Comparison of ENCODE assay signal across 8 mouse cellular contexts in genomic region chr2:120566886-120567797, GRCm38 (mm10). TPM values are rescaled to one million over a fixed set of nuclear protein-coding genes. Genes with fewer than 3 reads are reported as not detected.
A peak's percentile ranks its signal among the peaks of the same experiment; 100 is the strongest.
DNase-seq lines count a peak whose midpoint lies in the region; ATAC-seq and TF ChIP-seq lines count a peak whose summit lies in the region.

Gene Snap23 (plus strand): TSS chr2:120567671.

- no peaks in the 10 kb centered on the region for H3K9me3 ChIP-seq in embryonic facial prominence, embryonic 15.5 days (replicated peaks)
- H3K9me3 ChIP-seq in limb, embryonic 14.5 days (ENCODE audit: control insufficient read depth, low read length), result no peaks in the 10 kb centered on the region
- H3K9me3 ChIP-seq in midbrain, postnatal 0 days (ENCODE audit: low read length), result no peaks in the 10 kb centered on the region

- peak within 1 kb of the TSS; percentile 58 for H3K4me2 ChIP-seq in embryonic facial prominence, embryonic 15.5 days (replicated peaks)
- peak within 1 kb of the TSS; percentile 73 for H3K4me2 ChIP-seq in limb, embryonic 14.5 days (replicated peaks; ENCODE audit: low read depth, low read length, severe bottlenecking)
- peak within 1 kb of the TSS; percentile 75 for H3K4me2 ChIP-seq in midbrain, postnatal 0 days (ENCODE audit: low read depth, low read length, poor library complexity, severe bottlenecking)

- H3K4me1 ChIP-seq in bone marrow, adult 2 months (ENCODE audit: control insufficient read depth, insufficient read depth, low read length), result peaks cover 2% of the 10 kb centered on the region; the same call in 1 of the 2 replicates
- peaks cover 12% of the 10 kb centered on the region; the same call in 1 of the 2 replicates for H3K4me1 ChIP-seq in embryonic facial prominence, embryonic 15.5 days
- peaks cover 15% of the 10 kb centered on the region for H3K4me1 ChIP-seq in limb, embryonic 14.5 days (ENCODE audit: control insufficient read depth, insufficient read depth, low read length)
- peaks cover 5% of the 10 kb centered on the region; the same call in 1 of the 2 replicates for H3K4me1 ChIP-seq in midbrain, postnatal 0 days (ENCODE audit: insufficient read depth, low read length)

- no peak for TF ChIP-seq CTCF in bone marrow, adult 2 months (IDR thresholded peaks at IDR 0.05; ENCODE audit: control insufficient read depth, insufficient read depth, low read length)
- TF ChIP-seq CTCF in midbrain, postnatal 0 days (IDR thresholded peaks at IDR 0.05), result no peak

- 2% methylated on average over 42 of the region's 42 CpGs for WGBS in bone marrow, adult 2 months
- WGBS in embryonic facial prominence, embryonic 15.5 days, result 1% methylated on average over 42 of the region's 42 CpGs
- WGBS in limb, embryonic 14.5 days, result under 1% methylated on average over 42 of the region's 42 CpGs
- 2% methylated on average over 42 of the region's 42 CpGs for WGBS in midbrain, postnatal 0 days

- no peaks in the 10 kb centered on the region for H3K27me3 ChIP-seq in embryonic facial prominence, embryonic 15.5 days
- H3K27me3 ChIP-seq in limb, embryonic 14.5 days (ENCODE audit: control insufficient read depth, insufficient read depth, low read length), result no peaks in the 10 kb centered on the region
- no peaks in the 10 kb centered on the region for H3K27me3 ChIP-seq in midbrain, postnatal 0 days (ENCODE audit: insufficient read depth, low read length)

- H3K36me3 ChIP-seq in embryonic facial prominence, embryonic 15.5 days, result 0 out of 2 replicates have a peak, but pooled peaks cover 7% of the 10 kb centered on the region
- peaks cover 9% of the 10 kb centered on the region; the same call in 1 of the 2 replicates for H3K36me3 ChIP-seq in limb, embryonic 14.5 days (ENCODE audit: control insufficient read depth, insufficient read depth, low read length)
- H3K36me3 ChIP-seq in midbrain, postnatal 0 days (ENCODE audit: insufficient read depth, low read length), result no peaks in the 10 kb centered on the region

- peak; percentile 94 for ATAC-seq in embryonic facial prominence, embryonic 15.5 days (ENCODE audit: insufficient number of reproducible peaks, low FRiP score, low TSS enrichment, low read depth)
- ATAC-seq in limb, embryonic 14.5 days (ENCODE audit: low FRiP score, low read depth), result peak; percentile 93
- peak; percentile 90 for ATAC-seq in midbrain, postnatal 0 days (ENCODE audit: low FRiP score)

- peak within 1 kb of the TSS; percentile 95 for H3K27ac ChIP-seq in bone marrow, adult 2 months (ENCODE audit: control insufficient read depth, insufficient read depth, low read depth, low read length, poor library complexity)
- peak within 1 kb of the TSS; percentile 94 for H3K27ac ChIP-seq in embryonic facial prominence, embryonic 15.5 days (replicated peaks)
- H3K27ac ChIP-seq in limb, embryonic 14.5 days (replicated peaks; ENCODE audit: low read depth, low read length), result peak within 1 kb of the TSS; percentile 86
- H3K27ac ChIP-seq in midbrain, postnatal 0 days (ENCODE audit: low read depth, low read length), result peak within 1 kb of the TSS; percentile 59

- TF ChIP-seq POLR2A in bone marrow, adult 2 months (IDR thresholded peaks at IDR 0.05; ENCODE audit: borderline replicate concordance, control insufficient read depth, low read depth, low read length), result peak; percentile 67; the same call in 1 of the 2 replicates
- TF ChIP-seq POLR2A in limb, embryonic 14.5 days (IDR thresholded peaks at IDR 0.05; ENCODE audit: borderline replicate concordance, extremely low read depth, insufficient read depth, insufficient read length), result peak; percentile 78; the same call in 1 of the 2 replicates

- peak; percentile 94 for DNase-seq in 416B (ENCODE audit: low read depth)
- peak; percentile 96 for DNase-seq in heart, adult 8-10 months (ENCODE audit: low spot score)
- peak; percentile 98 for DNase-seq in kidney, adult 9 months
- peak; percentile 96 for DNase-seq in limb, embryonic 14.5 days (ENCODE audit: low spot score)
- peak; percentile 95 for DNase-seq in midbrain, postnatal 0 days (ENCODE audit: low spot score)
- DNase-seq in spleen, postnatal 14 days (ENCODE audit: low spot score in 2 of 2), result peak; percentile 84 to 87

- H3K4me3 ChIP-seq in bone marrow, adult 2 months (replicated peaks; ENCODE audit: control insufficient read depth, low read depth, low read length), result peak within 1 kb of the TSS; percentile 99
- H3K4me3 ChIP-seq in embryonic facial prominence, embryonic 15.5 days (replicated peaks), result peak within 1 kb of the TSS; percentile 82
- peak within 1 kb of the TSS; percentile 58 for H3K4me3 ChIP-seq in limb, embryonic 14.5 days (replicated peaks; ENCODE audit: low read length)
- peak within 1 kb of the TSS; percentile 77 for H3K4me3 ChIP-seq in midbrain, postnatal 0 days (ENCODE audit: low read depth, low read length)

- peak within 1 kb of the TSS; percentile 73 for H3K9ac ChIP-seq in embryonic facial prominence, embryonic 15.5 days
- H3K9ac ChIP-seq in limb, embryonic 14.5 days (ENCODE audit: low read depth, low read length, severe bottlenecking), result peak within 1 kb of the TSS; percentile 67
- H3K9ac ChIP-seq in midbrain, postnatal 0 days (replicated peaks; ENCODE audit: low read length, poor library complexity, severe bottlenecking), result peak within 1 kb of the TSS; percentile 75

RNA-seq across cellular contexts. Expression of gene Snap23, which starts in this region (rescaled TPM):
- 21.6 and 44.5 TPM in 2 replicates for polyA plus RNA-seq in bone marrow, adult 2 months (2011; ENCODE audit: insufficient read depth, insufficient read length, low replicate concordance, missing spikeins)
- polyA plus RNA-seq in embryonic facial prominence, embryonic 15.5 days (2015; fragmentation: Nextera tagmentation; extraction: Ambion mirVana), result 50.7 and 51.0 TPM in 2 replicates
- 10 to 100 TPM; 53.4 to 63.6 (median 58.4) TPM for total RNA-seq in heart, adult 8-10 months (2022)
- 40.6 and 59.1 TPM in 2 replicates for polyA plus RNA-seq in limb, embryonic 14.5 days (2012; rRNA removed)
- 51.2 and 51.6 TPM in 2 replicates for polyA plus RNA-seq in limb, embryonic 14.5 days (2014; fragmentation: Nextera tagmentation; extraction: Ambion mirVana)
- total RNA-seq in midbrain, postnatal 0 days (2014; rRNA removed), result 17.0 and 19.7 TPM in 2 replicates
- polyA plus RNA-seq in midbrain, postnatal 0 days (2015; fragmentation: Nextera tagmentation; extraction: Ambion mirVana), result 10.6 and 11.3 TPM in 2 replicates

Comparison
In these comparisons a context has a peak if more than half of its experiments do, and no peak if none do; other contexts are left out.
1. Peak in every context shown above with its lines: DNase-seq, ATAC-seq, H3K4me3 ChIP-seq and H3K27ac ChIP-seq.